Mouse (Mus musculus) granulocyte monocyte progenitor cell, adult 5-6 weeks (primary cell): ENCODE measurements around the gene Zcrb1. TPM values are rescaled to one million over a fixed set of nuclear protein-coding genes. Genes with fewer than 3 reads are reported as not detected.

Experiments
- ATAC-seq: replicated peaks from 2 replicates; pipeline ENCODE4 v1.8.0; 2016; ENCODE audit warnings: mild to moderate bottlenecking, moderate TSS enrichment, inconsistent platforms; ENCODE audit not compliant: poor library complexity, severe bottlenecking
- total RNA-seq, 2 experiments: library from RNA; stranded (forward) in 1 of 2; stranded (reverse) in 1 of 2; fragments of 200-712, 200-1000 nt in 1 of 2; fragments of >200 nt in 1 of 2; fragmentation: Nextera tagmentation in 1 of 2; gene quantifications; 2 replicates each; pipeline ENCODE4 v1.2.3; 2014 to 2017

The Zcrb1 gene
- total RNA-seq (2014; fragmentation: Nextera tagmentation), result 107 and 146 TPM in 2 replicates
- 56.0 and 80.4 TPM in 2 replicates for total RNA-seq (2017)

DNA sequence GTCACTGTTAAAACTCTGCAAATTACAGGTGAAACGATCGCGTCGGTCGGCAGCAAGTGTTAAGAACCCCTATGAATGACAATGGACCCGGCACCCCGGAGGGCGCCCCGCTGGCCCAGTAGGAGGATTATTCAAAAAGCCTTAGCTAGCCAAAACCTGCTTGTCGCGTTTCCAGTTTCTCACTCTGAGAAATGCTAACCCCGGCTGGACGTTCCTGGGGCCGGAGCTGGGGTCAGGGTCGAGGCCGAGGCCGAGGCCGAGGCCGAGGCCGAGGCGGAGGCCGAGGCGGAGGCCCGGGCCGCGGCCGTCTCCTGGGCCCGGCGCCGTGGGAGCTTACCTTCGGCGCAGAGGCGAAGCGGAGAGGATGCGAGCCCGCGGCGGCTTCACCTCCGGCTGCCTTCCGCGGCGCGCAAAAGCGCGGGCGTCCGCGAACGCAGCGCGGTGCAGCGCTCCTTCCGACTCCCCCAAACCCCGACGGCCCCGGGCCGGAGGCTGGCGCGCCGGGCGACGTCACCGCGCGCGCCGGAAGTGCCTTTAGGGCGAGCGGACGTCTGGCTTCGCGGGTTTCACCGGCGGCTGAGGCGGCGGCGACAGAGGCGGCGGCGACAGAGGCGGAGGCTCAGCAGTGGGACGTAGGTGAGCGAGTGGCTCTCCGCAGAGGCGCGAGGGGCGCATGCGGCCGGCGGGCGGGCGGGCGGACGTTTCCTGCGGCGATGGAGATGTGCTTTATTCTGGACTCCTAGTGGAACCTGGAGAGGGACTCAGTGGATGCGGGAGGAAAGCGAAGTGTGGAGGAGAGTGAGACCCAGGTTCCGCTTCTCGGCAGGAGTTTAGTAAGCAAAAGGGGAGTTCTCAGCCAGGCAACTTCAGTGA is at the start of gene Zcrb1, which contains the start of gene Pphln1:
Zcrb1 (minus strand) TSS at position 509 of the 873 bp plus-strand sequence.
Pphln1 (plus strand) TSS at position 525 of the 873 bp plus-strand sequence.
- peak; percentile 91 for ATAC-seq

DNA sequence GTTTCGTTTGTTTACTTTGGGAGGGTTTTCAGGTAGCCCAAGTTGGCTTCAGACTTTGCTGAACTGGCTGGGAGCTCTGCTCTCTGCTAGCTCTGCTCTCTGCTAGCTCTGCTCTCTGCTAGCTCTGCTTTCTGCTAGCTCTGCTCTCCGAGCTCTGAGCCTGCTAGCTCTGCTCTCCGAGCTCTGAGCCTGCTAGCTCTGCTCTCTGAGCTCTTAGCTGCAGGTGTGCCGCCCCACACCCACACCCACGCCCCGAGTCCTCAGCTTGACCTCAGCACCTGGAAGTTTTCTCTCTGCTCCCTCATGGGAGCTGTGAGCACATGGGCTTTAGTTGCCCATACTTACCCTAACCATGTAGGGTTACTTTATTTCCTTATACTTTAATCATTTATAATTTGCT is 45.5 kb upstream of the Zcrb1 start:
- no peak for ATAC-seq

DNA sequence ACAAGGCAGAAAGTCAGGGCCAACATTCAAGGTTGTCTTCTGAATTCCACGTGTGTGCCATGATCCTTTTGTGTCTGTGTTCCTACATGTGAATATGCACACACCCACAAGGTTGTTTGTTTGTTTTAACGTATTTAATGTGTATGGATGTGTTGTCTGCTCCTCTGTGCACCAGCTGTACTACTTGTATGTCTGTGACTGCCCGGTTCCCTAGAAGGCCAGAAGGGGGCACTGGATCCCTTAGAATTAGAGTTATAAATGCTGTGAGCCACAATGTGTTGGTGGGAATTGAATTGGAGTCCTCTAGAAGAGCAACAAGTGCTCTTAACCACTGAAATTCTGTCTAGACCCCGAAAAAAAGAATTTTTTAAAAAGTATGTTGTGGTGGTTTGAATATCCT is 44.1 kb upstream of the Zcrb1 start:
- no peak for ATAC-seq

DNA sequence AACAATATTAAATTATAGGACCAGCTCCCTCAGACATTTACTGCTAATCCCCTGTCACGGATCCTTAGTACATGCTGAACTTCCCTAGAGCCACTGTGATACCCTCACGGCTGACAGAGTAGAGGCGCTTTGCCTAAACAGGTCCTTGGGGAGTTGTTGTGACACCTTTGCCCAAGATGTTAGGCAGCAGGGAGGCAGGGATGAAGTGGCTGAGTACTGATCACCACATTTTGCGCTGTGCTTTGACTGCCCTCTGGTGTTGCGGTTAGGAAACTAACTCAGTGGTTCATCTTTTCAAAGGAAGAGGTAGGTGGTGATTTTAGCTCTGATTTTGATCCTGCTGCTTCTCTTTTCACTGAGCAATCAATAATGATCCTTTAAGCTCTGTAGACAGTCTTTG is 40.5 kb upstream of the Zcrb1 start:
- peak; percentile 77 for ATAC-seq

DNA sequence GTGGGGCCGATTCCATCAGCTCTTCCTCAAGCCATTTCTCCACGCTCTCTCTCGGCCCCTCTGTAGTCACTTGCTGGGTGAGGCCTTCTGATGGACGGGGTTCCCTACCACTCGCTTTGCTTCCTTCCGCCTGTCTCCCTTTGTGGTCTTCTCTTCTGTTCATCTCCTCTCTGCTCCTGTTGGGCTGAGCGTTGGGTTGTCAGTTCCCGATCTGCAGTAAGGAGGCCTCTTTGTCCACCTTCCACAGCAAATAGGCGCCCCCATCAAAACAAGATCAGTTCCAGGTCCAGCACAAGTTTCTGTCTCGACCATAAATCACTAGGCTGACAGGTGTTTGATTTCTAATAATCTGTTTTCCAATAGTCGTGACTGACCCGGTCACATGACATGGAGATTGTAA is 37.9 kb upstream of the Zcrb1 start:
- ATAC-seq, result no peak

DNA sequence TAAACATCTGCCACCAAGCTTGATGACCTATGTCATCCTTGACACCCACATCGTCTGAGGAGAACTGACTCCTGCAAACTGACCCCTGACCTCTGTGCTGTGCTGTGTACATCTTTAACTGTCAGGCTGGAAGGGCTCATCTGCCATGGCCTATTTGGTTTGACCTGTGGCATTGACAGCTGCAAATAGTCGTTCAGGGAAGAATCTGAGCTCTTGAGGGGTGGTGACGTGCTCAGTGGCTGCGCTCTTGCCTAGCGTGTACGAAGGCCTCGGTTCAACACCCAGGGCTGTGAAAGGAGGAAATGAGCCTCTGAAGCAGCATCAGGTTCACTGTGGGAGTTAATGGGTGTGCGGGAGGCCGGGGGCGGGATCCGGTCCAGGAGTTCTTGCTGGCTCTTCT is 35.7 kb upstream of the Zcrb1 start:
- ATAC-seq, result no peak

DNA sequence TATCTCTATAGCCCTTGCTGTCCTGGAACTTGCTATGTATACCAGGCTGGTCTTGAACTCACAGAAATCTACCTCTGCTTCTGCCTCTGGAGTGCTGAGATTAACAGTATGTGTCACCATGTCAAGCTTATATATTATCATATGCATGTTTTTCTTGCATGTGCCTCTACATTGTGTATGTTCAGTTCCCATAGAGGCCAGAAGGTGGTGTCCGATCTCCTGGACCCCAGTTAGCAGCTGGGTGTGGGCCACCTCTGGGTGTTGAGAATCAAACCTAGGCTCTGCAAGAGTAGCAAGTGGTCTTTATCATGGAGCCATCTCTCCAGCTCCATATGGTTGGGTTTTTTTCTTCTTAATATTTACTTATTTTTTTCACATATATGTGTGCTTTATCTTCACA is 24.4 kb upstream of the Zcrb1 start:
- no peak; the same call in 1 of the 2 replicates for ATAC-seq

DNA sequence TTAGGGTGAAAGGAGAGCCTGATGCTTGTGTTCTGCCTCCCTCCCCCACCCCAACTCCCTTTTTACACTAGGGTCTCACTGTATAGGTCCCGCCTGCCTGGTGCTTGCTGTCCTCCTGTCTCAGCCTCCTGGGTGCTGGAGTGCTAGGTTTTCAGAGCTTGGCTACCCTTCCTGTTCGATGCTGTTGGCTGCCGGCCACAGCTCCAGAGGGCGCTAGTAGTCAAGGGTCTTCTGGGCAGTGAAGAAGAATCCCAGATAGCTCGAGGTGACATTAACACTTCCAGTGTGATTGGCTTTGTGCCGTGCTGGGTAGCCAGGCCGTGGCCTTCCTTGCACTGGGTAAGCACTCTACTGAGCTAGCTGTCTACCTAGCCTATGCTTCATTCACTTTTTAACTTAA is 22.5 kb upstream of the Zcrb1 start:
- no peak for ATAC-seq

DNA sequence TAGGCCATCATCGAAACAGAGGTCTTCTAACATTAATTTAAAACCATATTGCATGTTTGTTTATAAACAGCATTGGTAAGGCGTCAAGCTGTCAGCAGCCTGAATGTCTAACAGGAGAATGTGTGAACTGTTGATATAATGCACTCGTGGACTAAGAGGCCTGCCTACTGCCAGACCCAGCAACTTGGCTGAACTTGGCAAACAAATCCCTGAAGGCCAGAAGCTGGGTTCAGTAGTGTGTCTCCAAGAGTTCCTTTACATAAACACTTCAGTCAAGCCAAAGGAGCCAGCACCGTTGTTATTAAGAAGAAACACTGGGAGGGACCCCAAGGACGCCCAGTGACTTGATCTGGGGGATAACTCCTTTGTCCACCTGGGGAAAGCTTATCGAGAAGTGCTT is 18.2 kb upstream of the Zcrb1 start:
- ATAC-seq, result no peak

DNA sequence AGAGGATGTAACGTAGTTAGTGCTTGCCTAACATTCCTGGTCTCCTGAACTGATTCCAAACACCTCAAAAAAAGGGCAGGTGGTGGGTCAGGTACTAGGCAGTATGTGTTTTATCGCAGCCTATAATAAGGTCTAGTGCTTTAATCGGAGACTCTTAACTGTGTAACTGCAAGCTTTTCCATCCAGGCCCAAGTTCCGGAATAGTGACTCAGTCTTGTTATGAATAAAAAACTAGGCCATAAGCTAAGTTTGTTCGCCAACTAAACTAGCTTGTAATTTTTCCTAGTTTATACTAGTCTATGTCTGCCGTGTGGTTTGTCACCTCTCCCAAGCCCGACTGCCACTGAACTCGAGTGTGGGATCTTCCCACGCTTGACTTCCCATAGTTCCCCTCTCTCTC is 16.3 kb upstream of the Zcrb1 start:
- ATAC-seq, result no peak

DNA sequence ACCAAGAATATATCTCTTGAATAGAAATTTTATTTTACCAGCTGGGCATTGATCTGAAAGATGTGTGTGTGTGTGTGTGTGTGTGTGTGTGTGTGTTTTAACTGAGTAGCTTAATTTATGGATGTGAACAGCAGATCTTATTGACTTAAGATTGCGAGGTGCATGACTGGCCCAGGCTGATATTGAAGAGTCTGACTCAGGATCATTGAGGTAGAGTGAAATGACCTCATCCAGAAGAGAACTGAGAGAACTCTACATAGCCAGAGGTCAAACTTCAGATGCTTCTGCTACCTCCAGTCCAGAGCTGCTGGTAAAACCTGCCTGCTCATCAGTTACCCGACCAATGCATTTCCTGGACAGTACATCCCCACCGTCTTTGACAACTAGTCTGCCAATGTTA is 14.3 kb upstream of the Zcrb1 start:
- ATAC-seq, result no peak

DNA sequence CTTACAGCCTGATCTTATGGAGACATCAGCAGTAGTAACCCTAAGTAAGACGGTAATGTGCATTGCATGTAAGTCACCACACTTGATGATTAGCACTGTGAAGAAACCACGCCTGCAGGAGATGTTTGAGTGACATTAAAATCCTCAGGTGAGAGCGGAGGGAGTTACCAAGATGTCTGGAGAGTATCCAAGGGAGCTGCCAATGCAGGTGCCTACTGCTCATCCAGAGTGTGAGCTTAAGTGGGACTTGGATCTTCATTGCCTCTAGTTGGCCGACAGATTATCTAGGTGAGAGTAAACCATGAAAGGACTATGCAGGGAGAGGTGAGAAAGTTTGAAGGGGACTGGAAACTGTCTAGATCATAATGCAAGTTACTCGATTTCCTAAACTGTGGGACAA is 8.4 kb upstream of the Zcrb1 start:
- ATAC-seq, result no peak

DNA sequence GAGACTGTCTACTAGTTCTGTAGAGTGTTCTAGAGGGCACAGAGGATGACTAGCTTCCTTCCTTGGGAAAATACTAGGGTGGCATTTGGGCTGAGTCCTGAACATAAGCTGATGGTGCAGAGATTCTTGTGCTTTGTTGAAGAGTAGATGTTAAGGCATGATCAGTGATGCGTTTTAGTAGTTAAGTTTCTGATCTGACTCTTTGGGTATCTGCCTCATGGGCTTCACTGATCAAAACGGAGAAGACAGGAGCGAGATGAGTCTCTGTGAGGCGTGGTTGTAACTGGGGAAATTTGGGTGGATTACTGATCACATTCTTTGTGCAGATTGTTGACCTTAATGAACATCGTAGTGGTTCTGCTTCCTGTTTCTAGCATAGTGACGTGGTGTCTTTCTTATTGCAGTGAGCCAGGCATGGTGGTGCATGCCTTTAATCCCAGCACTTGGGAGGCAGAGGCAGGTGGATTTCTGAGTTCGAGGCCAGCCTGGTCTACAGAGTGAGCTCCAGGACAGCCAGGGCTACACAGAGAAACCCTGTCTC is 7.4 kb upstream of the Zcrb1 start:
- ATAC-seq, result peak; percentile 61

DNA sequence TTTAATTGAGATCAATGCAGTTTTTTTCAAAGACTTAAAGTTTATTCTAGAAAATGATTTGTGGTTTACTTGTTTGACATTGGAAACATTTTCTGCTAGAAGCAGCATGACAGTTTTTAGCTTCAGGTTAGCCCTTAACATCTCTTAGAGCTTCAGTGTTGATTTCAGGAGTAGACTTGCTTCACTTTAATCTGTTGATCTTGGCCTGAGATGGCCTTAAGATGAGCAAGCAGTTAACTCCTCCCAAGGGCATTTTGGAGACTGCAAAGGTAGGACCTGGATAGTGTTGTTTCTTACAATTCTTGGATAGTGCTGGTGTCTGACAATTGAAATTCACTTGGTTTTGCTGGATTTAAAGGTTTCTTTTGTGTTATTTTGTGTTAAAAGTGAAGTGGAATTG is 6.7 kb upstream of the Zcrb1 start:
- no peak for ATAC-seq

DNA sequence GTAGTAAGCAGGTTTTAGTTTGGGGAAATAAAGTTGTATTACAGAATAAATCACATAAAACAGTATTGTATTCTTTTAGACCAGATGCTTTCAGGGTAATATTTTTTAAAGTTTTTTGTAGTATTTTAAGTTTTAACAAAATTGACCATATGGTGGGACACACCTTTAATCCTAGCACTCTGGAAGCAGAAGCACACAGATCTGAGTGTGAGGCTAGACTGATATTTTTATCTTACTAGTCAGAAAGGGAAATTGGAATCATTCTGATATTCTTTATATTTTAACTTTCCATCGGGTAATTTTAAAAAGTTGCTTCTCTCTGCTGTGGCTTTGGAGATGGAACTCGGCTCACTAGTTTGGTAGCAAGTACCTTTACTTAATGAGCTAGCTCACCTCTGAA is 4.6 kb upstream of the Zcrb1 start:
- ATAC-seq, result no peak

DNA sequence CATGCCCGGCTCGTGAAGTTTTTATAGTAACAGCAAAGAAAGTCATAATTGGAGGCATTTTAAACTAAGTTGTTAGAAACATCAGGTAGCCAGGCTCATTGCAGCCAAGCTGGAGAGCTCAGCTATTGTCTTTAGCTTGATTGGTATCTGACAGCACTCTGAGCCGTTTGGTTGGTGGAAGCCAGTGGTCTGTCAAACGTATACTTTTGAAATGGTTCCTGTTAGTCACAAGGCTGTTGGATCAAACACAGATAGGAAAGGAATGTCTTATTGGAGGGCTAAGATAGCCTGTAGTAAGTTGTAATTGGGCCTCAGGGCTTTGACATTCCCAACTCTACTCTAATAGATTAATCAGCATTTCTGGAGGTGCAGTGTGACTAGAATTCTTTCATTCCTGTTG is 3.3 kb upstream of the Zcrb1 start:
- ATAC-seq, result no peak

DNA sequence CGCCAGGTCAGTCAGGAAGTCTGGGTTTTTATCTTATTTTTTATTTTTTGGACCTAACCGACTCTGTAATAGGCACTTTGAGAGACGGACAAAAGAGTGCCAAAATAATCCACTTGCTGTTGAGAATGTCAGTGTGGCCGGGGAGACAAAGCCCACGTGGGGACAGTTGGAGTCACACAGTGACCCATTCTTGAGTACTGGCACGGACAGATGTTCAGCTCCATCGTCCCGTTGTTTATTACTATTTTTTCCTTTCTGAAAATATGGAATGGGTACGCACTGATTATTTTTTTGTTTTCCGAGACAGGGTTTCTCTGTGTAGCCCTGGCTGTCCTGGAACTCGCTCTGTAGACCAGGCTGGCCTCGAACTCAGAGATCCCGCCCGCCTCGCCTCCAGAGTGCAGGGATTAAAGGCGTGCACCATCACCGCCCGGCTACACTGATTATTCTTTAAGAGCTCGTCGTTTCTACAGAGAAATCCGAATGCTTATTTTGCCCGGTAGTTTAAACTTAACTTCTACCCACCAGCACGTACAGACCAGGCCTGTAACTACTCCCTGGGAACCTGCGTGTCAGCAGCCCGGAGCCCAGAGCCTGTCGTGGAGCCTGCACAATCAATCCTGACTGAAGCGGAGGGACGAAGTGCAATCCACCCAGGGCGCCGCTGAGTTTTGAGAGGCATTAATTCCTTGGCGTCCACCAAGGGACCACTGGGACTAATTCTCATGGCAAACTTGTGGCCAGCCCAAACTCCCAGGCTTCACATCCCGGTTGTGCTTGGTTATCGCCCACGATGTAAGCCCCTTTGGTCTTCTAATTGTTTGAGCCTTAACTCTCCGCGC is 786 bp upstream of the Zcrb1 start:
- ATAC-seq, result peak; percentile 12

DNA sequence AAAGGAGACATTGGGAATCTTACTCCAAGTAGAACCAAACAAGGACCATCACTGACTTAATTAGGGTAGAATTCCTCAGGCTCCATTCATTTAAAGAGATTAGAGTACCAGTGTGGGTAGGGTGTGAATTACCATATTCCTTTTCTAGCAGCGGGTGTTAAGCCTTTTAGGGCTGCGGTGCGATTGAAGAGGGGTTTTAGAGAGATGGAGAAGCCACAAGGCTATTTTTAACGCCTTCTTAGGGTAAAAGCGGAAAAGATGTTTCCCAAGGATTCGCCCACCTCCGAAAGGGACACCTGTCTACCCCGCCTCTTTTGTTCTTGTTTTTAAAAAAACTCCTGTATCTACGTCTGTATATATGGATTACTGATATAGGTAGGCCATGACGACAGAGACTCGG is 865 bp downstream of the Zcrb1 start:
- ATAC-seq, result no peak

DNA sequence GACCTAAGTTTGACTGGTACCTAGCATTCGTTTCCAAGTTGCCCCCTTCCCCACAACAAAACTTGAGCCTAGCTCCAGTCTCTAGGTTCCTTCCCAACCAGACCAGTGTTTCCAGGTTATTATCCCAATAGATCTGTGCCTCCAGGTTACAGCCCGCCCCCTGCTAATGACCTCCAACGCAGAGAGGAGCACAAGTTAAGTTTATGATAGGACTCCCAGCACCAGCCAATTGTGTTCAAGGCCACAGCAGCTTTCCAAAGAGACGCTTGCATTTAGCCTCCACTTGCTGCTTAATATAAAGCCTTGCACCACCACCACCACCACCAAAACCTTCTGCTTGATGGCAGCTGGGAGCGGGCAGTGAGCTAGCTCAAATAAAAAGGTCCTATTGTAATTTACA is 16.8 kb downstream of the Zcrb1 start:
- ATAC-seq, result no peak

DNA sequence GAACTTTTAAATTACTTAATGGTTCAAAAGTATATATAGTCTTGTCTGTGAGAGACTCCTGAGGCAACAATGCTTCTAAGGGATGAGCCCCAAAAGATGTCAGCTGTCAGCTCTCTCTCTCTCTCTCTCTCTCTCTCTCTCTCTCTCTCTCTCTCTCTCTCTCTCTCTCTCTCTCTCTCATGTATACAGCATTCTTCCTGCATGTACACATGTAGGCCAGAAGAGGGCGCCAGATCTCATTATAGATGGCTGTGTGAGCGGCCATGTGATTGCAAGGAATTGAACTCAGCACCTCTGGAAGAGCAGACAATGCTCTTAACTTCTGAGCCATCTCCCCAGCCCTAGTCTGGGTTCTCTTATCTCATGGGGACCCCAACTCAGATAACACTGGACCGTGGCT is 19.0 kb downstream of the Zcrb1 start:
- ATAC-seq, result peak; percentile 72

DNA sequence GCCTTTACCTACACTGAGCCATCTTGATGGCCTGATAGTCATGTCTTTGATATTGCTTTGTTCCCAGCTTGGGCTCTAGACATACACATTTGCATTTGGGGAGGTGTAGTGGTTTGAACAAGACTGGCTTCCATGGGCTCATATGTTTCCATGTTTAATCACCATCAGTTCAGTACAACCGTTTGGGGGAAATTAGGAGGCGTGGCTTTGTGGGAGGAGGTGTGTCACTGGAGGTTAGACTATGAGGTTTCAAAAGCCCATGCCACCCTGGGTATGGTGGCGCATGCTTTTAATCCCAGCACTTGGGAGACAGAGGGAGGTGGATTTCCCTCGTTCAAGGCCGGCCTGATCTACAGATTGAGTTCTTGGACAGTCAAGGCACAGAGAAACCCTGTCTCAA is 22.4 kb downstream of the Zcrb1 start:
- ATAC-seq, result no peak
